In genomic region chr6:119412588-119412987, GRCm38 (mm10) we compare ENCODE assay signal across 16 mouse cellular contexts.
"Had no signal": no experiment of that assay in that cellular context is flagged by ENCODE, and none has a peak within 500 bp of the region (broad histone marks: within the 10 kb centered on the region; RNA-seq: fewer than 3 reads in every experiment).

No protein-coding gene starts in this region.

- H3K27ac ChIP-seq: lung, embryonic 15.5 days; macrophage; midbrain, embryonic 13.5 days; midbrain, embryonic 15.5 days; neural tube, embryonic 12.5 days; stomach, embryonic 15.5 days had no signal

- H3K9ac ChIP-seq: lung, embryonic 15.5 days; midbrain, embryonic 13.5 days; midbrain, embryonic 15.5 days; neural tube, embryonic 12.5 days; stomach, embryonic 15.5 days had no signal

- H3K4me2 ChIP-seq: lung, embryonic 15.5 days; midbrain, embryonic 11.5 days; midbrain, embryonic 13.5 days; midbrain, embryonic 15.5 days; neural tube, embryonic 12.5 days; stomach, embryonic 15.5 days had no signal

- ATAC-seq: lung, postnatal 0 days; midbrain, embryonic 13.5 days; midbrain, embryonic 15.5 days had no signal

- H3K36me3 ChIP-seq: lung, embryonic 15.5 days; midbrain, embryonic 13.5 days; midbrain, embryonic 15.5 days; neural tube, embryonic 12.5 days; stomach, embryonic 15.5 days had no signal

- DNase-seq: lung, adult 2 months; lung, postnatal 14 days; lung, postnatal 36 days; right cerebral cortex, postnatal 14 days; thymus, adult 2 months; thymus, postnatal 25 days; thymus, postnatal 4 days had no signal

- H3K4me3 ChIP-seq: lung, embryonic 15.5 days; megakaryocyte, embryonic 14.5 days; midbrain, embryonic 13.5 days; midbrain, embryonic 15.5 days; neural tube, embryonic 12.5 days; stomach, embryonic 15.5 days had no signal

- H3K27me3 ChIP-seq: lung, embryonic 15.5 days; midbrain, embryonic 15.5 days; neural tube, embryonic 12.5 days; stomach, embryonic 15.5 days had no signal

- H3K9me3 ChIP-seq: lung, embryonic 15.5 days; midbrain, embryonic 13.5 days; midbrain, embryonic 15.5 days; neural tube, embryonic 12.5 days; stomach, embryonic 15.5 days had no signal
